Mouse (Mus musculus) layer of hippocampus, postnatal 10 days (tissue): Measurements from ENCODE around the gene Ccdc187. TPM values are rescaled to one million over a fixed set of nuclear protein-coding genes. Genes with fewer than 3 reads are reported as not detected.

Source experiments
- DNase-seq, 2 experiments: peaks; one replicate each; pipeline ENCODE4 v3.0.0; 2021; ENCODE audit warnings: low spot score in 2 of 2
- total RNA-seq, 2 experiments: library from RNA; stranded (reverse); gene quantifications; 2 replicates each; pipeline ENCODE4 v1.2.3; 2021

Ccdc187 gene
- total RNA-seq, 2 experiments from 2014 or later: 0.78 to 1.1 TPM

- DNase-seq: no peak
Measured at GRCm38 (mm10) chr2:26285804-26286203, 8.6 kb downstream of the Ccdc187 start.

GRCm38 (mm10) chr2:26280594-26280993 is 13.8 kb downstream of the Ccdc187 start:
- DNase-seq: no peak

GRCm38 (mm10) chr2:26279712-26280111 is 14.6 kb downstream of the Ccdc187 start:
- DNase-seq: no peak

- peak; percentile 68 to 79 for DNase-seq
Measured at GRCm38 (mm10) chr2:26273611-26274010, 20.7 kb downstream of the Ccdc187 start.

- DNase-seq: no peak
Measured at GRCm38 (mm10) chr2:26268216-26268615, 26.1 kb downstream of the Ccdc187 start.

GRCm38 (mm10) chr2:26266066-26266742 is 28.2 kb downstream of the Ccdc187 start:
- no peak for DNase-seq

- no peak for DNase-seq
Measured at GRCm38 (mm10) chr2:26265095-26265494, 29.3 kb downstream of the Ccdc187 start.

- DNase-seq: no peak
Measured at GRCm38 (mm10) chr2:26264646-26265045, 29.7 kb downstream of the Ccdc187 start.

GRCm38 (mm10) chr2:26257315-26258096 is 36.9 kb downstream of the Ccdc187 start:
- no peak for DNase-seq

- DNase-seq: no peak
Measured at GRCm38 (mm10) chr2:26254816-26255215, 39.5 kb downstream of the Ccdc187 start.

- DNase-seq: no peak
Measured at GRCm38 (mm10) chr2:26252514-26253206, 41.7 kb downstream of the Ccdc187 start.

- no peak for DNase-seq
Measured at GRCm38 (mm10) chr2:26247531-26247930, 46.8 kb downstream of the Ccdc187 start.

- DNase-seq: no peak
Measured at GRCm38 (mm10) chr2:26240841-26241240, 53.5 kb downstream of the Ccdc187 start.

- DNase-seq: peak in 1 of 2 experiments; percentile 25
Measured at GRCm38 (mm10) chr2:26240330-26240729, 54.0 kb downstream of the Ccdc187 start.

GRCm38 (mm10) chr2:26237290-26237782 is 57.0 kb downstream of the Ccdc187 start, which contains the start of gene Qsox2:
TSS of gene Qsox2 (minus strand) at chr2:26237525.
- DNase-seq: peak; percentile 80 to 91

- DNase-seq: no peak
Measured at GRCm38 (mm10) chr2:26236681-26237289, 57.6 kb downstream of the Ccdc187 start.

- DNase-seq: no peak
Measured at GRCm38 (mm10) chr2:26234771-26235170, 59.6 kb downstream of the Ccdc187 start.

GRCm38 (mm10) chr2:26234253-26234652 is 60.1 kb downstream of the Ccdc187 start:
- no peak for DNase-seq

- no peak for DNase-seq
Measured at GRCm38 (mm10) chr2:26231366-26231765, 63.0 kb downstream of the Ccdc187 start.

- no peak for DNase-seq
Measured at GRCm38 (mm10) chr2:26230253-26230652, 64.1 kb downstream of the Ccdc187 start.

- peak; percentile 31 to 55 for DNase-seq
Measured at GRCm38 (mm10) chr2:26227788-26228187, 66.6 kb downstream of the Ccdc187 start.
